Mouse (Mus musculus): ENCODE data around the gene Ndufa6. TPM values are rescaled to one million over a fixed set of nuclear protein-coding genes. Genes with fewer than 3 reads are reported as not detected.

Ndufa6 gene
- polyA plus RNA-seq, 1 experiment from 2014 or later: 277 TPM

- Histone ChIP-seq H3K4me2 (replicated peaks; ENCODE audit: low read depth, low read length) (no peak overlapping the region), H3K9ac (ENCODE audit: low read depth, low read length) (no peak overlapping the region), H3K36me3 (ENCODE audit: control insufficient read depth, insufficient read depth, low read length) (no peaks in the 10 kb centered on the region), H3K4me1 (replicated peaks; ENCODE audit: control insufficient read depth, insufficient read depth, low read length) (no peaks in the 10 kb centered on the region), H3K9me3 (ENCODE audit: control insufficient read depth, low read length) (no peaks in the 10 kb centered on the region), H3K27ac (ENCODE audit: low read depth, low read length) (no peak overlapping the region), H3K27me3 (ENCODE audit: control insufficient read depth, insufficient read depth, low read length) (no peaks in the 10 kb centered on the region), H3K4me3 (ENCODE audit: low read depth, low read length) (no peak overlapping the region)
- ATAC-seq (ENCODE audit: low FRiP score): no peak
- no peak for DNase-seq (ENCODE audit: low spot score)
- WGBS: 65% methylated on average over 22 of the region's 22 CpGs
Measured at GRCm38 (mm10) chr15:82358431-82359260, 4.5 kb upstream of the Ndufa6 start.

GRCm38 (mm10) chr15:82353745-82354113, 393 bp downstream of the Ndufa6 start:
- Histone ChIP-seq H3K9ac (ENCODE audit: low read depth, low read length) (peak overlapping the region; percentile 86), H3K9me3 (ENCODE audit: control insufficient read depth, low read length) (no peaks in the 10 kb centered on the region), H3K4me1 (replicated peaks; ENCODE audit: control insufficient read depth, insufficient read depth, low read length) (no peaks in the 10 kb centered on the region), H3K27ac (ENCODE audit: low read depth, low read length) (peak overlapping the region; percentile 70), H3K27me3 (ENCODE audit: control insufficient read depth, insufficient read depth, low read length) (no peaks in the 10 kb centered on the region), H3K4me2 (replicated peaks; ENCODE audit: low read depth, low read length) (peak overlapping the region; percentile 48), H3K4me3 (ENCODE audit: low read depth, low read length) (peak overlapping the region; percentile 78), H3K36me3 (ENCODE audit: control insufficient read depth, insufficient read depth, low read length) (0 out of 2 replicates have a peak, but pooled peaks cover 3% of the 10 kb centered on the region)
- ATAC-seq (ENCODE audit: low FRiP score): peak; percentile 74
- WGBS: 0% methylated on average over 23 of the region's 23 CpGs
- no peak for DNase-seq (ENCODE audit: low spot score)

- H3K27me3 ChIP-seq (ENCODE audit: control insufficient read depth, insufficient read depth, low read length): no peaks in the 10 kb centered on the region
- no peaks in the 10 kb centered on the region for H3K4me1 ChIP-seq (replicated peaks; ENCODE audit: control insufficient read depth, insufficient read depth, low read length)
- DNase-seq (ENCODE audit: low spot score): peak; percentile 7
- no peak for ATAC-seq (ENCODE audit: low FRiP score)
- H3K4me2 ChIP-seq (replicated peaks; ENCODE audit: low read depth, low read length): peak overlapping the region; percentile 48
- H3K36me3 ChIP-seq (ENCODE audit: control insufficient read depth, insufficient read depth, low read length): 0 out of 2 replicates have a peak, but pooled peaks cover 6% of the 10 kb centered on the region
- H3K9ac ChIP-seq (ENCODE audit: low read depth, low read length): peak overlapping the region; percentile 86
- H3K4me3 ChIP-seq (ENCODE audit: low read depth, low read length): peak overlapping the region; percentile 78
- no peaks in the 10 kb centered on the region for H3K9me3 ChIP-seq (ENCODE audit: control insufficient read depth, low read length)
- H3K27ac ChIP-seq (ENCODE audit: low read depth, low read length): no peak overlapping the region
- WGBS: 36% methylated on average over 14 of the region's 14 CpGs
Measured at GRCm38 (mm10) chr15:82353078-82353744, 911 bp downstream of the Ndufa6 start.

GRCm38 (mm10) chr15:82351480-82351879, 2.6 kb downstream of the Ndufa6 start:
- H3K4me2 ChIP-seq (replicated peaks; ENCODE audit: low read depth, low read length): no peak overlapping the region

GRCm38 (mm10) chr15:82350349-82350748, 3.8 kb downstream of the Ndufa6 start:
- H3K4me2 ChIP-seq (replicated peaks; ENCODE audit: low read depth, low read length): no peak overlapping the region
- H3K9ac ChIP-seq (ENCODE audit: low read depth, low read length): no peak overlapping the region
- no peaks in the 10 kb centered on the region for H3K27me3 ChIP-seq (ENCODE audit: control insufficient read depth, insufficient read depth, low read length)
- no peaks in the 10 kb centered on the region; the same call in 1 of the 2 replicates for H3K4me1 ChIP-seq (replicated peaks; ENCODE audit: control insufficient read depth, insufficient read depth, low read length)
- H3K27ac ChIP-seq (ENCODE audit: low read depth, low read length): no peak overlapping the region
- 92% methylated on average over 4 of the region's 4 CpGs for WGBS
- H3K4me3 ChIP-seq (ENCODE audit: low read depth, low read length): no peak overlapping the region
- no peak for DNase-seq (ENCODE audit: low spot score)
- no peak for ATAC-seq (ENCODE audit: low FRiP score)
- no peaks in the 10 kb centered on the region for H3K9me3 ChIP-seq (ENCODE audit: control insufficient read depth, low read length)
- 0 out of 2 replicates have a peak, but pooled peaks cover 6% of the 10 kb centered on the region for H3K36me3 ChIP-seq (ENCODE audit: control insufficient read depth, insufficient read depth, low read length)

More at GRCm38 (mm10) chr15:82351480-82351879, 2.6 kb downstream of the Ndufa6 start:
- Histone ChIP-seq H3K9ac (ENCODE audit: low read depth, low read length) (no peak overlapping the region), H3K4me3 (ENCODE audit: low read depth, low read length) (no peak overlapping the region), H3K27me3 (ENCODE audit: control insufficient read depth, insufficient read depth, low read length) (no peaks in the 10 kb centered on the region), H3K27ac (ENCODE audit: low read depth, low read length) (no peak overlapping the region), H3K36me3 (ENCODE audit: control insufficient read depth, insufficient read depth, low read length) (0 out of 2 replicates have a peak, but pooled peaks cover 6% of the 10 kb centered on the region), H3K4me1 (replicated peaks; ENCODE audit: control insufficient read depth, insufficient read depth, low read length) (no peaks in the 10 kb centered on the region; the same call in 1 of the 2 replicates), H3K9me3 (ENCODE audit: control insufficient read depth, low read length) (no peaks in the 10 kb centered on the region)
- no peak for DNase-seq (ENCODE audit: low spot score)
- ATAC-seq (ENCODE audit: low FRiP score): no peak
- WGBS: 96% methylated on average over 3 of the region's 3 CpGs

GRCm38 (mm10) chr15:82348999-82349341, 5.2 kb downstream of the Ndufa6 start:
- ATAC-seq (ENCODE audit: low FRiP score): no peak
- no peak overlapping the region for H3K4me2 ChIP-seq (replicated peaks; ENCODE audit: low read depth, low read length)
- H3K27me3 ChIP-seq (ENCODE audit: control insufficient read depth, insufficient read depth, low read length): no peaks in the 10 kb centered on the region
- no peak overlapping the region for H3K9ac ChIP-seq (ENCODE audit: low read depth, low read length)
- no peaks in the 10 kb centered on the region for H3K9me3 ChIP-seq (ENCODE audit: control insufficient read depth, low read length)
- no peak overlapping the region for H3K4me3 ChIP-seq (ENCODE audit: low read depth, low read length)
- 0 out of 2 replicates have a peak, but pooled peaks cover 6% of the 10 kb centered on the region for H3K36me3 ChIP-seq (ENCODE audit: control insufficient read depth, insufficient read depth, low read length)
- H3K27ac ChIP-seq (ENCODE audit: low read depth, low read length): no peak overlapping the region
- no peaks in the 10 kb centered on the region; the same call in 1 of the 2 replicates for H3K4me1 ChIP-seq (replicated peaks; ENCODE audit: control insufficient read depth, insufficient read depth, low read length)
- DNase-seq (ENCODE audit: low spot score): no peak
- 90% methylated on average over 2 of the region's 2 CpGs for WGBS

- H3K27ac ChIP-seq (ENCODE audit: low read depth, low read length): no peak overlapping the region
- H3K9me3 ChIP-seq (ENCODE audit: control insufficient read depth, low read length): no peaks in the 10 kb centered on the region
- no peaks in the 10 kb centered on the region; the same call in 1 of the 2 replicates for H3K4me1 ChIP-seq (replicated peaks; ENCODE audit: control insufficient read depth, insufficient read depth, low read length)
- no peak overlapping the region for H3K4me2 ChIP-seq (replicated peaks; ENCODE audit: low read depth, low read length)
- WGBS: 90% methylated on average over 8 of the region's 8 CpGs
- H3K4me3 ChIP-seq (ENCODE audit: low read depth, low read length): no peak overlapping the region
- no peak overlapping the region for H3K9ac ChIP-seq (ENCODE audit: low read depth, low read length)
- H3K36me3 ChIP-seq (ENCODE audit: control insufficient read depth, insufficient read depth, low read length): 0 out of 2 replicates have a peak, but pooled peaks cover 6% of the 10 kb centered on the region
- H3K27me3 ChIP-seq (ENCODE audit: control insufficient read depth, insufficient read depth, low read length): no peaks in the 10 kb centered on the region
- ATAC-seq (ENCODE audit: low FRiP score): no peak
- DNase-seq (ENCODE audit: low spot score): no peak
Measured at GRCm38 (mm10) chr15:82348258-82348998, 5.7 kb downstream of the Ndufa6 start.

GRCm38 (mm10) chr15:82347852-82348251, 6.3 kb downstream of the Ndufa6 start:
- no peak overlapping the region for H3K4me2 ChIP-seq (replicated peaks; ENCODE audit: low read depth, low read length)

More at GRCm38 (mm10) chr15:82347852-82348251, 6.3 kb downstream of the Ndufa6 start:
- Histone ChIP-seq H3K27ac (ENCODE audit: low read depth, low read length) (no peak overlapping the region), H3K9me3 (ENCODE audit: control insufficient read depth, low read length) (no peaks in the 10 kb centered on the region), H3K4me1 (replicated peaks; ENCODE audit: control insufficient read depth, insufficient read depth, low read length) (no peaks in the 10 kb centered on the region; the same call in 1 of the 2 replicates), H3K9ac (ENCODE audit: low read depth, low read length) (no peak overlapping the region), H3K36me3 (ENCODE audit: control insufficient read depth, insufficient read depth, low read length) (0 out of 2 replicates have a peak, but pooled peaks cover 6% of the 10 kb centered on the region), H3K27me3 (ENCODE audit: control insufficient read depth, insufficient read depth, low read length) (no peaks in the 10 kb centered on the region), H3K4me3 (ENCODE audit: low read depth, low read length) (no peak overlapping the region)
- ATAC-seq (ENCODE audit: low FRiP score) (no peak), DNase-seq (ENCODE audit: low spot score) (no peak)
- WGBS: 94% methylated on average over 12 of the region's 12 CpGs

All from hindbrain, embryonic 11.5 days (tissue).